Mouse (Mus musculus) liver, embryonic 15.5 days (tissue): ENCODE data around the gene Sprr3. TPM values are rescaled to one million over a fixed set of nuclear protein-coding genes. Genes with fewer than 3 reads are reported as not detected.
"Not testable (repeated sequence)": the region's sequence is repeated elsewhere in the genome, so short reads cannot be mapped to it uniquely, and the experiment has no call there.

ENCODE experiments used
- ATAC-seq: fragments of 200-750 bp; cut with Nextera tagmentation; 2 replicates; pipeline ENCODE4 v1.8.0; 2017; ENCODE audit warnings: moderate number of reproducible peaks, mild to moderate bottlenecking, moderate library complexity; ENCODE audit not compliant: insufficient read depth
- H3K27ac ChIP-seq: fragments of 300-500 bp; sonication (generic); replicated peaks from 2 replicates; pipeline ENCODE4 v1.5.1; 2015; ENCODE audit warnings: mild to moderate bottlenecking, inconsistent platforms
- H3K27me3 ChIP-seq: fragments of 300-500 bp; sonication (generic); 2 replicates; pipeline ENCODE4 v1.6.1; 2015; ENCODE audit warnings: mild to moderate bottlenecking, inconsistent platforms
- H3K36me3 ChIP-seq: fragments of 300-500 bp; sonication (generic); replicated peaks from 2 replicates; pipeline ENCODE4 v1.6.1; 2015; ENCODE audit warnings: moderate library complexity, mild to moderate bottlenecking, inconsistent platforms
- H3K4me1 ChIP-seq: fragments of 300-500 bp; sonication (generic); replicated peaks from 2 replicates; pipeline ENCODE4 v1.6.1; 2015; ENCODE audit warnings: inconsistent platforms
- H3K4me2 ChIP-seq: fragments of 300-500 bp; sonication (generic); 2 replicates; pipeline ENCODE4 v1.6.1; 2015; ENCODE audit warnings: moderate library complexity, mild to moderate bottlenecking, inconsistent platforms
- H3K4me3 ChIP-seq: fragments of 300-500 bp; sonication (generic); replicated peaks from 2 replicates; pipeline ENCODE4 v1.5.1; 2015; ENCODE audit warnings: mild to moderate bottlenecking, inconsistent platforms
- H3K9ac ChIP-seq: fragments of 300-500 bp; sonication (generic); 2 replicates; pipeline ENCODE4 v1.6.1; 2015; ENCODE audit warnings: moderate library complexity, mild to moderate bottlenecking, inconsistent platforms
- H3K9me3 ChIP-seq: fragments of 300-500 bp; sonication (generic); replicated peaks from 2 replicates; pipeline ENCODE4 v1.6.1; 2016; ENCODE audit warnings: inconsistent platforms
- WGBS: fragments of 180-500 bp; shearing (Covaris S2); methylation state at CpG from one replicate; pipeline ENCODE4 v1.1.7; 2015; ENCODE audit warnings: mixed read lengths; ENCODE audit not compliant: insufficient replicate concordance; 5-methylcytosine and 5-hydroxymethylcytosine counted together
- polyA plus RNA-seq: library from polyadenylated mRNA; unstranded; fragments of >200 nt; fragmentation: Nextera tagmentation; extraction: Ambion mirVana; gene quantifications from 2 replicates; pipeline ENCODE4 v1.2.1, GENCODE M21; 2015

Sprr3 gene
- polyA plus RNA-seq = not detected in 2 replicates

- Histone ChIP-seq H3K27me3 (no peaks in the 10 kb centered on the region), H3K9me3 (no peaks in the 10 kb centered on the region), H3K4me3 (no peak within 1 kb of the TSS), H3K4me1 (no peaks in the 10 kb centered on the region), H3K27ac (no peak within 1 kb of the TSS), H3K4me2 (no peak within 1 kb of the TSS), H3K9ac (no peak within 1 kb of the TSS), H3K36me3 (no peaks in the 10 kb centered on the region)
- 46% methylated on average over 2 of the region's 2 CpGs for WGBS
- no peak for ATAC-seq
These were observed at the start of gene Sprr3 for GRCm38 (mm10) chr3:92458620-92459019. TSS of gene Sprr3 (minus strand) at chr3:92458720.

GRCm38 (mm10) chr3:92508185-92508584, 49.7 kb upstream of the Sprr3 start:
- Histone ChIP-seq H3K27me3 (no peaks in the 10 kb centered on the region), H3K9me3 (no peaks in the 10 kb centered on the region), H3K4me3 (no peak overlapping the region), H3K36me3 (no peaks in the 10 kb centered on the region), H3K9ac (no peak overlapping the region), H3K4me2 (no peak overlapping the region), H3K4me1 (no peaks in the 10 kb centered on the region), H3K27ac (no peak overlapping the region)
- WGBS = 65% methylated on average over 1 of the region's 1 CpGs
- ATAC-seq = no peak

- Histone ChIP-seq H3K4me3 (no peak overlapping the region), H3K27me3 (no peaks in the 10 kb centered on the region), H3K27ac (no peak overlapping the region), H3K9ac (no peak overlapping the region), H3K36me3 (no peaks in the 10 kb centered on the region), H3K4me2 (no peak overlapping the region), H3K4me1 (no peaks in the 10 kb centered on the region), H3K9me3 (no peaks in the 10 kb centered on the region)
- no peak for ATAC-seq
These were observed 45.0 kb upstream of the Sprr3 start for GRCm38 (mm10) chr3:92503528-92503927.

GRCm38 (mm10) chr3:92500393-92500792, 41.9 kb upstream of the Sprr3 start, which contains the start of gene Sprr4:
TSS of gene Sprr4 (minus strand) at chr3:92500493.
- H3K9ac ChIP-seq = no peak within 1 kb of the TSS
- H3K9me3 ChIP-seq = no peaks in the 10 kb centered on the region
- 70% methylated on average over 1 of the region's 1 CpGs for WGBS
- no peak within 1 kb of the TSS for H3K27ac ChIP-seq
- H3K4me2 ChIP-seq = no peak within 1 kb of the TSS
- no peaks in the 10 kb centered on the region for H3K4me1 ChIP-seq
- no peak for ATAC-seq
- H3K4me3 ChIP-seq = no peak within 1 kb of the TSS
- no peaks in the 10 kb centered on the region for H3K27me3 ChIP-seq
- no peaks in the 10 kb centered on the region for H3K36me3 ChIP-seq

GRCm38 (mm10) chr3:92490262-92490661, 31.7 kb upstream of the Sprr3 start:
- H3K36me3 ChIP-seq, H3K27ac ChIP-seq, H3K4me3 ChIP-seq, H3K4me1 ChIP-seq, ATAC-seq, H3K4me2 ChIP-seq, H3K27me3 ChIP-seq, H3K9ac ChIP-seq, H3K9me3 ChIP-seq: not testable (repeated sequence)

GRCm38 (mm10) chr3:92486307-92486706, 27.8 kb upstream of the Sprr3 start:
- H3K36me3 ChIP-seq = no peaks in the 10 kb centered on the region
- H3K9ac ChIP-seq = no peak overlapping the region
- no peak overlapping the region for H3K4me2 ChIP-seq
- H3K4me1 ChIP-seq = no peaks in the 10 kb centered on the region
- 10% methylated on average over 1 of the region's 1 CpGs for WGBS
- no peak overlapping the region for H3K4me3 ChIP-seq
- no peaks in the 10 kb centered on the region for H3K27me3 ChIP-seq
- no peaks in the 10 kb centered on the region for H3K9me3 ChIP-seq
- no peak overlapping the region for H3K27ac ChIP-seq
- no peak for ATAC-seq

- Histone ChIP-seq H3K27me3 (no peaks in the 10 kb centered on the region), H3K27ac (no peak within 1 kb of the TSS), H3K4me3 (no peak within 1 kb of the TSS), H3K36me3 (no peaks in the 10 kb centered on the region), H3K4me2 (no peak within 1 kb of the TSS), H3K9ac (no peak within 1 kb of the TSS), H3K9me3 (no peaks in the 10 kb centered on the region), H3K4me1 (no peaks in the 10 kb centered on the region)
- ATAC-seq = no peak
These were observed 27.3 kb upstream of the Sprr3 start, which contains the start of gene Sprr1a for GRCm38 (mm10) chr3:92485863-92486262. TSS of gene Sprr1a (minus strand) at chr3:92485895.

GRCm38 (mm10) chr3:92481249-92481648, 22.7 kb upstream of the Sprr3 start:
- not testable (repeated sequence) for H3K9me3 ChIP-seq, ATAC-seq, H3K27me3 ChIP-seq, H3K9ac ChIP-seq, H3K27ac ChIP-seq, H3K4me1 ChIP-seq, H3K4me3 ChIP-seq, H3K4me2 ChIP-seq, H3K36me3 ChIP-seq

GRCm38 (mm10) chr3:92470111-92470510, 11.6 kb upstream of the Sprr3 start:
- H3K27me3 ChIP-seq = no peaks in the 10 kb centered on the region
- WGBS = 49% methylated on average over 2 of the region's 2 CpGs
- H3K4me3 ChIP-seq = no peak overlapping the region
- H3K4me1 ChIP-seq = no peaks in the 10 kb centered on the region
- H3K9ac ChIP-seq = no peak overlapping the region
- no peak overlapping the region for H3K4me2 ChIP-seq
- ATAC-seq = no peak
- H3K36me3 ChIP-seq = no peaks in the 10 kb centered on the region
- no peak overlapping the region for H3K27ac ChIP-seq
- H3K9me3 ChIP-seq = no peaks in the 10 kb centered on the region

- Histone ChIP-seq H3K4me2 (no peak overlapping the region), H3K9ac (no peak overlapping the region), H3K27me3 (no peaks in the 10 kb centered on the region), H3K9me3 (no peaks in the 10 kb centered on the region), H3K27ac (no peak overlapping the region), H3K36me3 (no peaks in the 10 kb centered on the region), H3K4me3 (no peak overlapping the region), H3K4me1 (no peaks in the 10 kb centered on the region)
- ATAC-seq = no peak
These were observed 8.9 kb upstream of the Sprr3 start for GRCm38 (mm10) chr3:92467424-92467823.

- no peak for ATAC-seq
- no peaks in the 10 kb centered on the region for H3K27me3 ChIP-seq
- no peak overlapping the region for H3K4me3 ChIP-seq
- 66% methylated on average over 1 of the region's 1 CpGs for WGBS
- H3K4me1 ChIP-seq = no peaks in the 10 kb centered on the region
- H3K9ac ChIP-seq = no peak overlapping the region
- H3K27ac ChIP-seq = no peak overlapping the region
- H3K36me3 ChIP-seq = no peaks in the 10 kb centered on the region
- no peak overlapping the region for H3K4me2 ChIP-seq
- no peaks in the 10 kb centered on the region for H3K9me3 ChIP-seq
These were observed 8.1 kb upstream of the Sprr3 start for GRCm38 (mm10) chr3:92466576-92466975.

GRCm38 (mm10) chr3:92455151-92455550, 3.4 kb downstream of the Sprr3 start:
- ATAC-seq = no peak
- Histone ChIP-seq H3K4me1 (no peaks in the 10 kb centered on the region), H3K27me3 (no peaks in the 10 kb centered on the region), H3K36me3 (no peaks in the 10 kb centered on the region), H3K9me3 (no peaks in the 10 kb centered on the region), H3K9ac (no peak overlapping the region), H3K4me3 (no peak overlapping the region), H3K27ac (no peak overlapping the region), H3K4me2 (no peak overlapping the region)
- 66% methylated on average over 5 of the region's 5 CpGs for whole genome bisulfite sequencing
